Comparison of ENCODE assay signal across 8 mouse cellular contexts in genomic region chr7:119849096-119849495, GRCm38 (mm10). TPM values are rescaled to one million over a fixed set of nuclear protein-coding genes. Genes with fewer than 3 reads are reported as not detected.
DNase-seq lines count a peak whose midpoint lies in the region; ATAC-seq lines count a peak whose summit lies in the region.

No protein-coding gene starts in this region.

- peaks cover 50% of the 10 kb centered on the region for H3K36me3 ChIP-seq in kidney, embryonic 15.5 days
- H3K36me3 ChIP-seq in forebrain, embryonic 15.5 days: peaks cover under 1% of the 10 kb centered on the region; the same call in 1 of the 2 replicates
- H3K36me3 ChIP-seq in hindbrain, embryonic 13.5 days: peaks cover 7% of the 10 kb centered on the region; the same call in 1 of the 2 replicates

- H3K4me1 ChIP-seq in kidney, embryonic 15.5 days: no peaks in the 10 kb centered on the region
- no peaks in the 10 kb centered on the region for H3K4me1 ChIP-seq in forebrain, embryonic 15.5 days
- no peaks in the 10 kb centered on the region for H3K4me1 ChIP-seq in hindbrain, embryonic 13.5 days (replicated peaks)

- ATAC-seq in kidney, embryonic 15.5 days (replicated peaks; ENCODE audit: low FRiP score): no peak
- ATAC-seq in forebrain, embryonic 15.5 days (replicated peaks): 0 out of 2 replicates have a peak, but pooled peaks have one; percentile 41
- ATAC-seq in hindbrain, embryonic 13.5 days (ENCODE audit: low FRiP score): peak; percentile 32; the same call in 1 of the 2 replicates

- no peak overlapping the region for H3K4me2 ChIP-seq in kidney, embryonic 15.5 days
- no peak overlapping the region for H3K4me2 ChIP-seq in forebrain, embryonic 15.5 days (replicated peaks)
- no peak overlapping the region for H3K4me2 ChIP-seq in hindbrain, embryonic 13.5 days

- no peaks in the 10 kb centered on the region for H3K9me3 ChIP-seq in kidney, embryonic 15.5 days (replicated peaks)
- no peaks in the 10 kb centered on the region for H3K9me3 ChIP-seq in forebrain, embryonic 15.5 days
- no peaks in the 10 kb centered on the region for H3K9me3 ChIP-seq in hindbrain, embryonic 13.5 days

- no peak overlapping the region for H3K4me3 ChIP-seq in kidney, embryonic 15.5 days (replicated peaks)
- no peak overlapping the region for H3K4me3 ChIP-seq in forebrain, embryonic 15.5 days
- H3K4me3 ChIP-seq in hindbrain, embryonic 13.5 days: no peak overlapping the region

- DNase-seq in kidney, adult 18-20 months: peak; percentile 86
- DNase-seq in c-Kit-negative CD71-positive TER-119-positive erythroid progenitor cells, embryonic 14.5 days (ENCODE audit: low read depth, low spot score): peak; percentile 8
- peak; percentile 56 for DNase-seq in left cerebral cortex, adult 11 months (ENCODE audit: low spot score)
- DNase-seq in mesoderm, embryonic 11.5 days (ENCODE audit: low read depth, low spot score): peak; percentile 64
- DNase-seq in telencephalon, adult 2 months (ENCODE audit: low read depth, low spot score): peak; percentile 21

- H3K27me3 ChIP-seq in kidney, embryonic 15.5 days: no peaks in the 10 kb centered on the region
- H3K27me3 ChIP-seq in forebrain, embryonic 15.5 days: no peaks in the 10 kb centered on the region
- H3K27me3 ChIP-seq in hindbrain, embryonic 13.5 days: no peaks in the 10 kb centered on the region

- no peak overlapping the region for H3K9ac ChIP-seq in kidney, embryonic 15.5 days
- no peak overlapping the region for H3K9ac ChIP-seq in forebrain, embryonic 15.5 days (replicated peaks)
- no peak overlapping the region for H3K9ac ChIP-seq in hindbrain, embryonic 13.5 days

- H3K27ac ChIP-seq in kidney, embryonic 15.5 days: no peak overlapping the region
- no peak overlapping the region for H3K27ac ChIP-seq in forebrain, embryonic 15.5 days (replicated peaks)
- no peak overlapping the region for H3K27ac ChIP-seq in hindbrain, embryonic 13.5 days

- 0% methylated on average over 1 of the region's 1 CpGs for WGBS in kidney, embryonic 15.5 days
- WGBS in forebrain, embryonic 15.5 days: 0% methylated on average over 1 of the region's 1 CpGs
- 3% methylated on average over 1 of the region's 1 CpGs for WGBS in hindbrain, embryonic 13.5 days

RNA-seq across cellular contexts. Expression of gene Lyrm1, which starts 46.6 kb away (rescaled TPM):
- 6.9 and 8.1 TPM in 2 replicates for polyA plus RNA-seq in kidney, embryonic 15.5 days (2015; fragmentation: Nextera tagmentation; extraction: Ambion mirVana)
- polyA plus RNA-seq in forebrain, embryonic 15.5 days (2015; fragmentation: Nextera tagmentation; extraction: Ambion mirVana): 14.7 and 16.9 TPM in 2 replicates
- 18.9 and 20.3 TPM in 2 replicates for polyA plus RNA-seq in hindbrain, embryonic 13.5 days (2015; fragmentation: Nextera tagmentation; extraction: Ambion mirVana)

RNA-seq across cellular contexts. Expression of gene Dcun1d3, which starts 47.0 kb away (rescaled TPM):
- polyA plus RNA-seq in kidney, embryonic 15.5 days (2015; fragmentation: Nextera tagmentation; extraction: Ambion mirVana): 9.9 and 10.5 TPM in 2 replicates
- polyA plus RNA-seq in forebrain, embryonic 15.5 days (2015; fragmentation: Nextera tagmentation; extraction: Ambion mirVana): 18.2 and 20.4 TPM in 2 replicates
- 17.7 and 18.9 TPM in 2 replicates for polyA plus RNA-seq in hindbrain, embryonic 13.5 days (2015; fragmentation: Nextera tagmentation; extraction: Ambion mirVana)

RNA-seq across cellular contexts. Expression of gene Eri2, which starts 55.2 kb away (rescaled TPM):
- polyA plus RNA-seq in kidney, embryonic 15.5 days (2015; fragmentation: Nextera tagmentation; extraction: Ambion mirVana): 24.8 and 26.1 TPM in 2 replicates
- 22.2 and 22.5 TPM in 2 replicates for polyA plus RNA-seq in forebrain, embryonic 15.5 days (2015; fragmentation: Nextera tagmentation; extraction: Ambion mirVana)
- 18.5 and 18.8 TPM in 2 replicates for polyA plus RNA-seq in hindbrain, embryonic 13.5 days (2015; fragmentation: Nextera tagmentation; extraction: Ambion mirVana)

RNA-seq across cellular contexts. Expression of gene Rexo5, which starts 55.3 kb away (rescaled TPM):
- polyA plus RNA-seq in kidney, embryonic 15.5 days (2015; fragmentation: Nextera tagmentation; extraction: Ambion mirVana): 21.1 and 29.9 TPM in 2 replicates
- 13.0 and 13.8 TPM in 2 replicates for polyA plus RNA-seq in forebrain, embryonic 15.5 days (2015; fragmentation: Nextera tagmentation; extraction: Ambion mirVana)
- polyA plus RNA-seq in hindbrain, embryonic 13.5 days (2015; fragmentation: Nextera tagmentation; extraction: Ambion mirVana): 9.6 and 11.3 TPM in 2 replicates

Comparison
In these comparisons a context has a peak if more than half of its experiments do, and no peak if none do; other contexts are left out.
1. DNase-seq: peak in every context shown above with its lines; median percentile 86 in kidney, adult 18-20 months; 64 in mesoderm, embryonic 11.5 days; 56 in left cerebral cortex, adult 11 months; 21 in telencephalon, adult 2 months; 8 in c-Kit-negative CD71-positive TER-119-positive erythroid progenitor cells, embryonic 14.5 days.